Mouse (Mus musculus) MEL (cell line): ENCODE data around the gene 5430427O19Rik. TPM values are rescaled to one million over a fixed set of nuclear protein-coding genes. Genes with fewer than 3 reads are reported as not detected.

ENCODE experiments used
- DNase-seq: peaks from one replicate; pipeline ENCODE4 v3.0.0; 2011; ENCODE audit warnings: low read depth, low spot score
- H3K27ac ChIP-seq: 2 replicates; pipeline ENCODE4 v1.5.1; 2012; ENCODE audit warnings: low read depth, mild to moderate bottlenecking, control low read depth, low read length, moderate library complexity; ENCODE audit not compliant: control insufficient read depth
- H3K27me3 ChIP-seq, 2 experiments: fragments of 150-350 bp in 1 of 2; sonication (generic) in 1 of 2; 2 replicates each; pipeline ENCODE4 v1.6.1; 2012; ENCODE audit warnings: low read length in 2 of 2, mild to moderate bottlenecking in 2 of 2, improper control_type of control experiment in 1 of 2, moderate library complexity in 1 of 2; ENCODE audit not compliant: insufficient read depth in 2 of 2, control insufficient read depth in 1 of 2
- H3K36me3 ChIP-seq, 2 experiments: 2 replicates each; pipeline ENCODE4 v1.6.1; 2012 to 2014; ENCODE audit warnings: low read length in 2 of 2, improper control_type of control experiment in 1 of 2, inconsistent platforms in 1 of 2, mild to moderate bottlenecking in 1 of 2; ENCODE audit not compliant: insufficient read depth in 2 of 2, control insufficient read depth in 1 of 2
- H3K4me1 ChIP-seq, 2 experiments: fragments of 150-350 bp in 1 of 2; sonication (generic) in 1 of 2; 2 replicates each; pipeline ENCODE4 v1.6.1; 2012; ENCODE audit warnings: low read length in 2 of 2, improper control_type of control experiment in 1 of 2, mild to moderate bottlenecking in 1 of 2; ENCODE audit not compliant: insufficient read depth in 2 of 2, control insufficient read depth in 1 of 2
- H3K4me3 ChIP-seq, 2 experiments: fragments of 150-350 bp in 1 of 2; sonication (generic) in 1 of 2; 2 replicates each; pipeline ENCODE4 v1.5.1; 2012; ENCODE audit warnings: low read depth in 2 of 2, low read length in 2 of 2, mild to moderate bottlenecking in 2 of 2, moderate library complexity in 2 of 2, control low read depth in 1 of 2, improper control_type of control experiment in 1 of 2; ENCODE audit not compliant: control insufficient read depth in 1 of 2, insufficient read depth in 1 of 2
- H3K79me2 ChIP-seq: 2 replicates; pipeline ENCODE4 v1.6.1; 2012; ENCODE audit warnings: mild to moderate bottlenecking, low read length, moderate library complexity; ENCODE audit not compliant: control insufficient read depth, poor library complexity, insufficient read depth
- H3K9ac ChIP-seq: 2 replicates; pipeline ENCODE4 v1.6.1; 2012; ENCODE audit warnings: low read depth, mild to moderate bottlenecking, control low read depth, low read length, moderate library complexity; ENCODE audit not compliant: control insufficient read depth, poor library complexity, severe bottlenecking
- H3K9me3 ChIP-seq: fragments of 150-350 bp; sonication (generic); replicated peaks from 2 replicates; pipeline ENCODE4 v1.6.1; 2012; ENCODE audit warnings: mild to moderate bottlenecking, low read length, improper control_type of control experiment, moderate library complexity; ENCODE audit not compliant: insufficient read depth
- BHLHE40 ChIP-seq: IDR thresholded peaks from 2 replicates; pipeline ENCODE4 v1.6.1; 2012; ENCODE audit warnings: low read depth, mild to moderate bottlenecking, inconsistent platforms, low read length, improper control_type of control experiment, borderline replicate concordance
- CHD2 ChIP-seq: IDR thresholded peaks from 2 replicates; pipeline ENCODE4 v1.6.1; 2011; ENCODE audit warnings: low read length, improper control_type of control experiment
- E2F4 ChIP-seq: IDR thresholded peaks from 2 replicates; pipeline ENCODE4 v1.6.1; 2011; ENCODE audit warnings: low read depth, low read length, improper control_type of control experiment, borderline replicate concordance
- EP300 ChIP-seq, 2 experiments: IDR thresholded peaks; 2 replicates each; pipeline ENCODE4 v1.6.1; 2011; ENCODE audit warnings: improper control_type of control experiment in 2 of 2, low read length in 2 of 2, low read depth in 1 of 2, mild to moderate bottlenecking in 1 of 2
- ETS1 ChIP-seq: IDR thresholded peaks from 2 replicates; pipeline ENCODE4 v1.6.1; 2012; ENCODE audit warnings: low read depth, mild to moderate bottlenecking, inconsistent platforms, low read length, improper control_type of control experiment, moderate library complexity
- HCFC1 ChIP-seq: IDR thresholded peaks from 2 replicates; pipeline ENCODE4 v1.6.1; 2012; ENCODE audit warnings: low read depth, mild to moderate bottlenecking, inconsistent platforms, low read length, improper control_type of control experiment, moderate library complexity
- MAX ChIP-seq: IDR thresholded peaks from 2 replicates; pipeline ENCODE4 v1.6.1; 2011; ENCODE audit warnings: low read length, improper control_type of control experiment
- MYC ChIP-seq: IDR thresholded peaks from 2 replicates; pipeline ENCODE4 v1.6.1; 2011; ENCODE audit warnings: low read depth, mild to moderate bottlenecking, low read length, improper control_type of control experiment, moderate library complexity
- NELFE ChIP-seq: IDR thresholded peaks from 2 replicates; pipeline ENCODE4 v1.6.1; 2011; ENCODE audit warnings: low read depth, low read length, improper control_type of control experiment
- NRF1 ChIP-seq: IDR thresholded peaks from 2 replicates; pipeline ENCODE4 v1.6.1; 2014; ENCODE audit warnings: low read depth, mild to moderate bottlenecking, inconsistent platforms, low read length, improper control_type of control experiment, moderate library complexity; ENCODE audit not compliant: poor library complexity, insufficient read depth, severe bottlenecking
- POLR2A ChIP-seq, 2 experiments: IDR thresholded peaks; 2 replicates each; pipeline ENCODE4 v1.6.1; 2011 to 2012; ENCODE audit warnings: low read length in 2 of 2, mild to moderate bottlenecking in 2 of 2, control low read depth in 1 of 2, improper control_type of control experiment in 1 of 2, low read depth in 1 of 2, moderate library complexity in 1 of 2; ENCODE audit not compliant: control insufficient read depth in 1 of 2, insufficient read depth in 1 of 2, poor library complexity in 1 of 2
- POLR2AphosphoS2 ChIP-seq: IDR thresholded peaks from 2 replicates; pipeline ENCODE4 v1.6.1; 2011; ENCODE audit warnings: low read length, improper control_type of control experiment
- POLR2AphosphoS5 ChIP-seq: IDR thresholded peaks from 2 replicates; pipeline ENCODE4 v1.6.1; 2012; ENCODE audit warnings: low read depth, borderline replicate concordance, mild to moderate bottlenecking, inconsistent platforms, low read length, moderate library complexity, mixed read lengths
- SIN3A ChIP-seq: IDR thresholded peaks from 2 replicates; pipeline ENCODE4 v1.6.1; 2012; ENCODE audit warnings: low read length, improper control_type of control experiment, inconsistent platforms
- TCF12 ChIP-seq: IDR thresholded peaks from 2 replicates; pipeline ENCODE4 v1.6.1; 2014; ENCODE audit warnings: low read depth, mild to moderate bottlenecking, inconsistent platforms, low read length, improper control_type of control experiment, moderate library complexity
- UBTF ChIP-seq: IDR thresholded peaks from 2 replicates; pipeline ENCODE4 v1.6.1; 2012; ENCODE audit warnings: low read depth, mild to moderate bottlenecking, inconsistent platforms, low read length, improper control_type of control experiment, moderate library complexity, borderline replicate concordance; ENCODE audit not compliant: insufficient read depth
- USF1 ChIP-seq: IDR thresholded peaks from 2 replicates; pipeline ENCODE4 v1.6.1; 2014; ENCODE audit warnings: low read depth, mild to moderate bottlenecking, inconsistent platforms, low read length, improper control_type of control experiment, moderate library complexity
- ZNF384 ChIP-seq: IDR thresholded peaks from 2 replicates; pipeline ENCODE4 v1.6.1; 2012; ENCODE audit warnings: low read depth, mild to moderate bottlenecking, inconsistent platforms, low read length, improper control_type of control experiment
- polyA plus RNA-seq, 2 experiments: library from polyadenylated mRNA; stranded (reverse) in 1 of 2; unstranded in 1 of 2; fragments of >175 nt in 1 of 2; fragments of >200 nt in 1 of 2; gene quantifications; 2 replicates each; pipeline versions ENCODE4 v1.2.1 to v1.2.4; 2012; ENCODE audit warnings: low replicate concordance in 2 of 2, low read depth in 1 of 2; ENCODE audit not compliant: insufficient read length in 2 of 2, insufficient read depth in 1 of 2, missing spikeins in 1 of 2
- total RNA-seq: library from RNA; depleted of rRNA; stranded (reverse); fragments of 300-350 nt; gene quantifications from 2 replicates; pipeline ENCODE4 v1.2.3, GENCODE M21; 2012

Gene 5430427O19Rik
- total and polyA plus RNA-seq, 3 experiments, result 1.2 to 1.7 TPM; not detected in 1

DNA sequence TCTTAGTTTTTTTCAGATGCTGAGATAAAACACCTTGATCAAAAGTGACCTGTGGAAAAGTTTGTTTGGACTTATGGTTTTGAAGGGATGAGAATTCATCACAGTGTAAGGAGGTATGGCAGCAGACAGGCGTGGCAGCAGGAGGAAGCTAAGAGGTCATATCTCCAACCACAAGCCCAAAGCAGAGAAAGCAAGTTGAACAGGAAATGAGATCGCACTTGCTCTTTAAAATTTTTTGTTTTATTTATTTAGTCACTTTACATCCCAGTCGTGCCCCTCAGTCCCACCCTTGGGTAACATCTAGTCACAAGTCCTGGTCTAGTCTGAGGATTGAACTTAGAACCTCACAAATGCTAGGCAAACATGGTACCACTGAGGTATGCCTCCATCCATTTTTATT, 2.1 kb upstream of the 5430427O19Rik start:
- H3K4me1 ChIP-seq, result peaks cover 21% of the 10 kb centered on the region in 2 experiments
- peaks cover 2% of the 10 kb centered on the region; the same call in 1 of the 2 replicates for H3K79me2 ChIP-seq
- H3K9me3 ChIP-seq, result no peaks in the 10 kb centered on the region
- peak; percentile 21 to 47; a peak in 2 of 4 replicates for TF ChIP-seq EP300 (IDR thresholded peaks at IDR 0.05; ENCODE audit: low read depth in 1 of 2, low read length in 2 of 2)
- peak; percentile 17; the same call in 1 of the 2 replicates for TF ChIP-seq NELFE
- peak; percentile 36; the same call in 1 of the 2 replicates for TF ChIP-seq ETS1
- no peak for TF ChIP-seq UBTF
- no peak for TF ChIP-seq POLR2A (IDR thresholded peaks at IDR 0.05; ENCODE audit: control insufficient read depth in 1 of 2, insufficient read depth in 1 of 2, low read depth in 1 of 2, low read length in 2 of 2, poor library complexity in 1 of 2)
- TF ChIP-seq BHLHE40, result no peak
- no peak for TF ChIP-seq TCF12
- H3K27ac ChIP-seq, result peak overlapping the region; percentile 73
- H3K27me3 ChIP-seq, result no peaks in the 10 kb centered on the region
- H3K4me3 ChIP-seq, result peak overlapping the region; percentile 32 to 64; a peak in 3 of 4 replicates
- peak; percentile 54 for DNase-seq
- H3K36me3 ChIP-seq, result peaks cover 0 to 31% of the 10 kb centered on the region in 2 experiments; a peak in 2 of 4 replicates
- peak overlapping the region; percentile 29; the same call in 1 of the 2 replicates for H3K9ac ChIP-seq

DNA sequence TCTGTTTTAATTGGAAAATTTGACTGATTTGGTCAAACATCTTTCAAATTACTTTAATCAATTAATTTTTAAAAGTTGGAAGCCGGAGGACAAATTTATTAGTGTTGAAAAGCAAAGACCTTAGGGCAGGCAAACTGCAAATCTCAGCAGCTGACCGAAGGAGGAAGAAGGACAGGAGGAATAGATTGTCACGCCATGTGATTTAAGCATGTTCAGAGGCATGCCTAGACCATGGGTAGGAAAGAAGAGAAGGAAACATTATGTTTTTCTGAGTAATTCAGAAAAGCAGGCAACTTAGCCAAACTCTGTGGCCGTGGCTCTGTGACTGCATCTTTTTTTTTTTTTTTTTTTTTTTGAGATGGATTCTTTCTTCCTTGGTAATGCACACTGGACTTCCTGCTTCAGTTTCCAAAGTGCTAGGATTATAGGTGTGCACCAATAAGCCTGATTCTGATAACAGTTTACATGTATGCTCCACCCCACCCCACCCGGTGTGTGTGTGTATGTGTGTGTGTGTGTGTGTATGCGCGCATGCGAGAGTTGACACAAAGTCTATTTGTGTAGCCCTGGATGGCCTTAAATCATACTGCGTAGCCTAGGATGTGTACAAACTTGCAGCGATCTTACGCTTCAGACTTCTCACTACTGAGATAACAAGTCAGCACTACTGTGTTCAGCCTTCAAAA, 1.4 kb downstream of the 5430427O19Rik start:
- Histone ChIP-seq H3K79me2 (peaks cover 2% of the 10 kb centered on the region; the same call in 1 of the 2 replicates), H3K9ac (no peak overlapping the region), H3K27me3 (no peaks in the 10 kb centered on the region), H3K36me3 (peaks cover 0 to 31% of the 10 kb centered on the region in 2 experiments; a peak in 2 of 4 replicates)
- TF ChIP-seq UBTF (no peak), HCFC1 (no peak), ZNF384 (peak; percentile 45; the same call in 1 of the 2 replicates)
- TF ChIP-seq, all 39 proteins: peak for 1
- H3K9me3 ChIP-seq, result no peaks in the 10 kb centered on the region
- H3K4me3 ChIP-seq, result peak overlapping the region; percentile 11 to 23; a peak in 1 of 4 replicates
- DNase-seq, result no peak
- H3K4me1 ChIP-seq, result peaks cover 19 to 21% of the 10 kb centered on the region in 2 experiments
- no peak overlapping the region for H3K27ac ChIP-seq

DNA sequence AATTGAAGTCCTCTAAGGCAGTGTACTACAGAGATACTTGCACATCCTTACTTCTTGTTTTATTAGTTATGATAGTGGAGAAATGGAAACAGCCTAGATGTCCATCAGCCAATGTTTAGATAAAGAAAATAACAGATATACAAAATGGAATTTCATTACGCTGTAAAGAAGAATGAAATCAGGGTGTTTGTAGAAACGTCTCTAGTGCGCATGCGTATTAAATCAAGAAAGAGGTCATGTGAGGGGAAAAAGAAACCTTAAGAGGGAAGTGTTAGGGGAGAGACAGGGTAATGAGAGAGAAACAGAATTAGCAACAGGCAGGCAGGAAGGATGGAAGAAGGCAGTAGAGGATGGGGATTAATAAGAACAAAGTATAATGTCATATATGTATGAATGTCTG, 4.2 kb downstream of the 5430427O19Rik start:
- Histone ChIP-seq H3K27ac (no peak overlapping the region), H3K9me3 (no peaks in the 10 kb centered on the region), H3K27me3 (no peaks in the 10 kb centered on the region), H3K4me3 (no peak overlapping the region), H3K36me3 (peaks cover 0 to 22% of the 10 kb centered on the region in 2 experiments; a peak in 2 of 4 replicates), H3K9ac (no peak overlapping the region), H3K4me1 (peaks cover 4 to 5% of the 10 kb centered on the region in 2 experiments), H3K79me2 (peaks cover 2% of the 10 kb centered on the region; the same call in 1 of the 2 replicates)
- DNase-seq, result no peak
- TF ChIP-seq ETS1 (no peak), CHD2 (no peak), EP300 (IDR thresholded peaks at IDR 0.05; ENCODE audit: low read depth in 1 of 2, low read length in 2 of 2) (no peak), POLR2AphosphoS5 (no peak), SIN3A (no peak), USF1 (no peak), BHLHE40 (no peak), MAX (no peak), E2F4 (no peak), MYC (no peak), NRF1 (no peak), POLR2AphosphoS2 (no peak)
- TF ChIP-seq, all 39 proteins: peak for 0
